Mouse (Mus musculus): ENCODE data around the gene Pde4d. TPM values are rescaled to one million over a fixed set of nuclear protein-coding genes. Genes with fewer than 3 reads are reported as not detected.

Gene Pde4d
- polyA plus RNA-seq, 1 experiment from 2014 or later: 29.2 TPM

- no peaks in the 10 kb centered on the region for H3K9me3 ChIP-seq (ENCODE audit: control insufficient read depth, low read length)
- peaks cover 12 to 34% of the 10 kb centered on the region in 2 experiments for H3K4me1 ChIP-seq (ENCODE audit: control insufficient read depth in 2 of 2, insufficient read depth in 2 of 2, low read length in 2 of 2)
- H3K9ac ChIP-seq (ENCODE audit: low read length): no peak overlapping the region
- H3K4me3 ChIP-seq (ENCODE audit: control insufficient read depth in 1 of 2, insufficient read depth in 1 of 2, low read depth in 1 of 2, low read length in 2 of 2): no peak overlapping the region
- no peak overlapping the region for H3K4me2 ChIP-seq (ENCODE audit: low read length)
- no peaks in the 10 kb centered on the region for H3K27me3 ChIP-seq (ENCODE audit: control insufficient read depth, insufficient read depth, low read length)
- H3K27ac ChIP-seq (replicated peaks in 1 of 2; ENCODE audit: control insufficient read depth in 1 of 2, insufficient read depth in 1 of 2, low read depth in 2 of 2, low read length in 2 of 2): no peak overlapping the region
- WGBS: 49% methylated on average over 10 of the region's 10 CpGs
- no peaks in the 10 kb centered on the region for H3K36me3 ChIP-seq (ENCODE audit: control insufficient read depth, insufficient read depth, low read length)
- no peak for ATAC-seq (ENCODE audit: insufficient number of reproducible peaks, insufficient read depth, low FRiP score, low read depth)
These were observed 1202.2 kb downstream of the Pde4d start for GRCm38 (mm10) chr13:109651790-109652605.

DNA sequence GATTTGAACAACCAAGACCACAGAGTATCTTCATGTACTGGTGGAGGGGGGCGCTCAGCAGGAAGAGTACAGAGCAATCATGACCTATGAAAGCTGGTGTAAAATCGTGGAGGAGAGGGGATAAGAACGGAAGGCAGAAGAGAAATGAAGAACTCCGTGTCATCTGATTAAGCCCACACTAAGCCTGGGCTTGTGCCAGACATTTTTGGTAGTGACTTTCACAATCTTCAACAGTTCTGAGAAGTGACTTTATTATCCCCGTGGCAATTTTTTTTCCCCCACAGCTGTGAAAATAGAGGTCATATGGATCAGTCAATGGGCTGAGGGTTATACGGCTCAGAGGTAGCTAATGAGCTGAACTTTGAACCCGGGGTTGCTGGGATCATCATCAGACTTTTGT lies 1202.9 kb downstream of the Pde4d start:
- no peaks in the 10 kb centered on the region for H3K9me3 ChIP-seq (ENCODE audit: control insufficient read depth, low read length)
- no peaks in the 10 kb centered on the region for H3K27me3 ChIP-seq (ENCODE audit: control insufficient read depth, insufficient read depth, low read length)
- no peak overlapping the region for H3K27ac ChIP-seq (replicated peaks in 1 of 2; ENCODE audit: control insufficient read depth in 1 of 2, insufficient read depth in 1 of 2, low read depth in 2 of 2, low read length in 2 of 2)
- WGBS: 53% methylated on average over 7 of the region's 7 CpGs
- H3K4me2 ChIP-seq (ENCODE audit: low read length): no peak overlapping the region
- H3K36me3 ChIP-seq (ENCODE audit: control insufficient read depth, insufficient read depth, low read length): no peaks in the 10 kb centered on the region
- no peak for ATAC-seq (ENCODE audit: insufficient number of reproducible peaks, insufficient read depth, low FRiP score, low read depth)
- no peak overlapping the region for H3K9ac ChIP-seq (ENCODE audit: low read length)
- H3K4me1 ChIP-seq (ENCODE audit: control insufficient read depth in 2 of 2, insufficient read depth in 2 of 2, low read length in 2 of 2): peaks cover 12 to 34% of the 10 kb centered on the region in 2 experiments
- H3K4me3 ChIP-seq (ENCODE audit: control insufficient read depth in 1 of 2, insufficient read depth in 1 of 2, low read depth in 1 of 2, low read length in 2 of 2): no peak overlapping the region

- Histone ChIP-seq H3K9ac (ENCODE audit: low read length) (no peak overlapping the region), H3K27ac (replicated peaks in 1 of 2; ENCODE audit: control insufficient read depth in 1 of 2, insufficient read depth in 1 of 2, low read depth in 2 of 2, low read length in 2 of 2) (no peak overlapping the region), H3K27me3 (ENCODE audit: control insufficient read depth, insufficient read depth, low read length) (no peaks in the 10 kb centered on the region), H3K36me3 (ENCODE audit: control insufficient read depth, insufficient read depth, low read length) (no peaks in the 10 kb centered on the region), H3K4me1 (ENCODE audit: control insufficient read depth in 2 of 2, insufficient read depth in 2 of 2, low read length in 2 of 2) (peaks cover 11 to 36% of the 10 kb centered on the region in 2 experiments), H3K9me3 (ENCODE audit: control insufficient read depth, low read length) (no peaks in the 10 kb centered on the region), H3K4me2 (ENCODE audit: low read length) (no peak overlapping the region), H3K4me3 (ENCODE audit: control insufficient read depth in 1 of 2, insufficient read depth in 1 of 2, low read depth in 1 of 2, low read length in 2 of 2) (no peak overlapping the region)
- 70% methylated on average over 3 of the region's 3 CpGs for WGBS
- no peak for ATAC-seq (ENCODE audit: insufficient number of reproducible peaks, insufficient read depth, low FRiP score, low read depth)
These were observed 1205.6 kb downstream of the Pde4d start for GRCm38 (mm10) chr13:109655390-109655789.

GRCm38 (mm10) chr13:109659103-109659502 lies 1209.4 kb downstream of the Pde4d start:
- no peak overlapping the region for H3K27ac ChIP-seq (replicated peaks in 1 of 2; ENCODE audit: control insufficient read depth in 1 of 2, insufficient read depth in 1 of 2, low read depth in 2 of 2, low read length in 2 of 2)
- WGBS: 50% methylated on average over 6 of the region's 6 CpGs
- no peak overlapping the region for H3K9ac ChIP-seq (ENCODE audit: low read length)
- H3K9me3 ChIP-seq (ENCODE audit: control insufficient read depth, low read length): no peaks in the 10 kb centered on the region
- no peak for ATAC-seq (ENCODE audit: insufficient number of reproducible peaks, insufficient read depth, low FRiP score, low read depth)
- H3K27me3 ChIP-seq (ENCODE audit: control insufficient read depth, insufficient read depth, low read length): no peaks in the 10 kb centered on the region
- no peaks in the 10 kb centered on the region for H3K36me3 ChIP-seq (ENCODE audit: control insufficient read depth, insufficient read depth, low read length)
- no peak overlapping the region for H3K4me2 ChIP-seq (ENCODE audit: low read length)
- peaks cover 4 to 23% of the 10 kb centered on the region in 2 experiments; a peak in 3 of 4 replicates for H3K4me1 ChIP-seq (ENCODE audit: control insufficient read depth in 2 of 2, insufficient read depth in 2 of 2, low read length in 2 of 2)
- H3K4me3 ChIP-seq (ENCODE audit: control insufficient read depth in 1 of 2, insufficient read depth in 1 of 2, low read depth in 1 of 2, low read length in 2 of 2): no peak overlapping the region

- Histone ChIP-seq H3K4me1 (ENCODE audit: control insufficient read depth in 2 of 2, insufficient read depth in 2 of 2, low read length in 2 of 2) (peaks cover 16 to 40% of the 10 kb centered on the region in 2 experiments), H3K36me3 (ENCODE audit: control insufficient read depth, insufficient read depth, low read length) (no peaks in the 10 kb centered on the region), H3K27ac (replicated peaks in 1 of 2; ENCODE audit: control insufficient read depth in 1 of 2, insufficient read depth in 1 of 2, low read depth in 2 of 2, low read length in 2 of 2) (no peak overlapping the region), H3K9ac (ENCODE audit: low read length) (no peak overlapping the region), H3K4me2 (ENCODE audit: low read length) (no peak overlapping the region), H3K4me3 (ENCODE audit: control insufficient read depth in 1 of 2, insufficient read depth in 1 of 2, low read depth in 1 of 2, low read length in 2 of 2) (no peak overlapping the region), H3K9me3 (ENCODE audit: control insufficient read depth, low read length) (no peaks in the 10 kb centered on the region), H3K27me3 (ENCODE audit: control insufficient read depth, insufficient read depth, low read length) (no peaks in the 10 kb centered on the region)
- 86% methylated on average over 3 of the region's 3 CpGs for WGBS
- no peak for ATAC-seq (ENCODE audit: insufficient number of reproducible peaks, insufficient read depth, low FRiP score, low read depth)
These were observed 1211.6 kb downstream of the Pde4d start for GRCm38 (mm10) chr13:109661345-109661744.

- H3K27me3 ChIP-seq (ENCODE audit: control insufficient read depth, insufficient read depth, low read length): no peaks in the 10 kb centered on the region
- peaks cover 16 to 45% of the 10 kb centered on the region in 2 experiments for H3K4me1 ChIP-seq (ENCODE audit: control insufficient read depth in 2 of 2, insufficient read depth in 2 of 2, low read length in 2 of 2)
- no peaks in the 10 kb centered on the region for H3K9me3 ChIP-seq (ENCODE audit: control insufficient read depth, low read length)
- no peaks in the 10 kb centered on the region for H3K36me3 ChIP-seq (ENCODE audit: control insufficient read depth, insufficient read depth, low read length)
- H3K9ac ChIP-seq (ENCODE audit: low read length): no peak overlapping the region
- ATAC-seq (ENCODE audit: insufficient number of reproducible peaks, insufficient read depth, low FRiP score, low read depth): no peak
- no peak overlapping the region for H3K4me2 ChIP-seq (ENCODE audit: low read length)
- no peak overlapping the region for H3K4me3 ChIP-seq (ENCODE audit: control insufficient read depth in 1 of 2, insufficient read depth in 1 of 2, low read depth in 1 of 2, low read length in 2 of 2)
- 69% methylated on average over 5 of the region's 5 CpGs for WGBS
- H3K27ac ChIP-seq (replicated peaks in 1 of 2; ENCODE audit: control insufficient read depth in 1 of 2, insufficient read depth in 1 of 2, low read depth in 2 of 2, low read length in 2 of 2): no peak overlapping the region
These were observed 1212.4 kb downstream of the Pde4d start for GRCm38 (mm10) chr13:109662099-109662498.

DNA sequence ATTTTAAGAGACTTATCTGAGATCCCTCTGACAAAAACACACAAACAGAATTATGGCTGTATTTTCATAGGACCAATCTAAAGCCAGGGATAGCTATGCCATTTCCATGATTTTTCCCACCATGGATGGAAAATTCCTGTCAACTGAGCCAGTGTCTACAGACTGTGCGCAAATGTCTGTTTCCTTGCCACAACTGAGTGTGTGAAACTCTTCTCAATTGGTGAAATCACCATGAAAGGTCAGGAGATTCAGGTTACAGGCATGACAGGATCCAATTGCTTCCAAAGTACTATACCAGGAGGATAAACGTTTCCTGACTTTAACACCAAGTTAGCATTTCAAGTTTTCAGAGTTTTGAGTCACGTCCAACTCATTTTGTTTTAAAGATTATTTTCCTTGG lies 1213.0 kb downstream of the Pde4d start:
- ATAC-seq (ENCODE audit: insufficient number of reproducible peaks, insufficient read depth, low FRiP score, low read depth): no peak
- H3K27ac ChIP-seq (replicated peaks in 1 of 2; ENCODE audit: control insufficient read depth in 1 of 2, insufficient read depth in 1 of 2, low read depth in 2 of 2, low read length in 2 of 2): no peak overlapping the region

More for the DNA sequence above, 1213.0 kb downstream of the Pde4d start:
- H3K9ac ChIP-seq (ENCODE audit: low read length): no peak overlapping the region
- no peaks in the 10 kb centered on the region for H3K27me3 ChIP-seq (ENCODE audit: control insufficient read depth, insufficient read depth, low read length)
- H3K4me2 ChIP-seq (ENCODE audit: low read length): no peak overlapping the region
- no peak overlapping the region for H3K4me3 ChIP-seq (ENCODE audit: control insufficient read depth in 1 of 2, insufficient read depth in 1 of 2, low read depth in 1 of 2, low read length in 2 of 2)
- 67% methylated on average over 3 of the region's 3 CpGs for WGBS
- H3K9me3 ChIP-seq (ENCODE audit: control insufficient read depth, low read length): no peaks in the 10 kb centered on the region
- peaks cover 16 to 43% of the 10 kb centered on the region in 2 experiments for H3K4me1 ChIP-seq (ENCODE audit: control insufficient read depth in 2 of 2, insufficient read depth in 2 of 2, low read length in 2 of 2)
- no peaks in the 10 kb centered on the region for H3K36me3 ChIP-seq (ENCODE audit: control insufficient read depth, insufficient read depth, low read length)
